Mouse (Mus musculus): ENCODE results near the gene RPS10-NUDT3.
"Not testable (repeated sequence)": the region's sequence is repeated elsewhere in the genome, so short reads cannot be mapped to it uniquely, and the experiment has no call there.

- not testable (repeated sequence) for TF ChIP-seq HCFC1 (IDR thresholded peaks at IDR 0.05; ENCODE audit: borderline replicate concordance, insufficient read depth, low read length); MAFK (IDR thresholded peaks at IDR 0.05; ENCODE audit: insufficient read depth, low read depth, low read length); ZC3H11A (IDR thresholded peaks at IDR 0.05; ENCODE audit: borderline replicate concordance, low read depth, low read length)
Measured at GRCm38 (mm10) chr17:27639851-27640250, 4.8 kb upstream of the RPS10-NUDT3 start.
